Mouse (Mus musculus) thymus, adult 2 months (tissue): ENCODE results near the gene Trim43b.
"Not testable (repeated sequence)": the region's sequence is repeated elsewhere in the genome, so short reads cannot be mapped to it uniquely, and the experiment has no call there.

Source experiments
- CTCF ChIP-seq: fragments of 200-500 bp; IDR thresholded peaks from 2 replicates; pipeline ENCODE4 v1.5.1; 2012; ENCODE audit warnings: mild to moderate bottlenecking, control low read depth, low read length, moderate library complexity, borderline replicate concordance; ENCODE audit not compliant: control insufficient read depth, poor library complexity, insufficient read depth; ENCODE audit errors: extremely low read depth
- POLR2A ChIP-seq: fragments of 200-500 bp; IDR thresholded peaks from 2 replicates; pipeline ENCODE4 v1.6.1; 2012; ENCODE audit warnings: mild to moderate bottlenecking, low read length, control low read depth, moderate library complexity; ENCODE audit not compliant: control insufficient read depth, poor library complexity, insufficient read depth; ENCODE audit errors: extremely low read depth

- not testable (repeated sequence) for TF ChIP-seq CTCF, POLR2A
These were observed 5.9 kb downstream of the Trim43b start for GRCm38 (mm10) chr9:89086746-89087145.
